Mouse (Mus musculus): Measurements from ENCODE around the gene Slc35e2. TPM values are rescaled to one million over a fixed set of nuclear protein-coding genes. Genes with fewer than 3 reads are reported as not detected.

Slc35e2 gene
- polyA plus RNA-seq (2021; fragmentation: Nextera tagmentation): 25.0 and 31.7 TPM in 2 replicates
- long read RNA-seq, experiment 1, full-length matches to known transcripts: 25 of 31 reads
- long read RNA-seq, experiment 1, partial matches to known transcripts: 0 of 31 reads
- long read RNA-seq, experiment 1, other reads (novel, unspliced or antisense): 6 of 31 reads
- long read RNA-seq, experiment 2, full-length matches to known transcripts: 3 of 11 reads
- long read RNA-seq, experiment 2, partial matches to known transcripts: 3 of 11 reads
- long read RNA-seq, experiment 2, other reads (novel, unspliced or antisense): 5 of 11 reads

GRCm38 (mm10) chr4:155601091-155601996 is at the start of gene Slc35e2:
Gene Slc35e2, plus strand, starts transcription at chr4:155601416.

GRCm38 (mm10) chr4:155561661-155562442 is 39.4 kb upstream of the Slc35e2 start, which contains the start of gene Nadk:
Gene Nadk, plus strand, starts transcription at chr4:155562378.

GRCm38 (mm10) chr4:155624338-155625291 is 23.4 kb downstream of the Slc35e2 start, which contains the start of gene Cdk11b:
Gene Cdk11b, plus strand, starts transcription at chr4:155624854.

GRCm38 (mm10) chr4:155645308-155645707 is 44.1 kb downstream of the Slc35e2 start, which contains the start of gene Gm10563:
Gene Gm10563, minus strand, starts transcription at chr4:155645408.

GRCm38 (mm10) chr4:155653086-155653450 is 51.9 kb downstream of the Slc35e2 start, which contains the start of gene Mmp23:
Gene Mmp23, minus strand, starts transcription at chr4:155653384.

GRCm38 (mm10) chr4:155668689-155669597 is 67.7 kb downstream of the Slc35e2 start, which contains the start of gene Mib2:
Gene Mib2, minus strand, starts transcription at chr4:155669198.

Other genes with a start within 250 kb of the Slc35e2 start
- gene Prkcz, start 240.1 kb upstream of the Slc35e2 start, polyA plus RNA-seq (2021; fragmentation: Nextera tagmentation): 135 and 154 TPM in 2 replicates
- 108 and 113 TPM in 2 replicates for gene Gabrd, start 203.3 kb upstream of the Slc35e2 start, polyA plus RNA-seq (2021; fragmentation: Nextera tagmentation)
- 6.5 and 9.3 TPM in 2 replicates for gene Cfap74, start 192.2 kb upstream of the Slc35e2 start, polyA plus RNA-seq (2021; fragmentation: Nextera tagmentation)
- 3.0 and 5.0 TPM in 2 replicates for gene Tmem52, start 132.3 kb upstream of the Slc35e2 start, polyA plus RNA-seq (2021; fragmentation: Nextera tagmentation)
- 1,449 and 1,717 TPM in 2 replicates for gene Gnb1, start 110.1 kb upstream of the Slc35e2 start, polyA plus RNA-seq (2021; fragmentation: Nextera tagmentation)
- gene Nadk, start 39.0 kb upstream of the Slc35e2 start, polyA plus RNA-seq (2021; fragmentation: Nextera tagmentation): 50.0 and 57.1 TPM in 2 replicates
- 42.7 and 48.3 TPM in 2 replicates for gene Cdk11b, start 23.4 kb downstream of the Slc35e2 start, polyA plus RNA-seq (2021; fragmentation: Nextera tagmentation)
- gene Gm10563, start 44.0 kb downstream of the Slc35e2 start, polyA plus RNA-seq (2021; fragmentation: Nextera tagmentation): not detected in 2 replicates
- gene Mmp23, start 52.0 kb downstream of the Slc35e2 start, polyA plus RNA-seq (2021; fragmentation: Nextera tagmentation): 0.69 and 1.4 TPM in 2 replicates
- 19.7 and 26.1 TPM in 2 replicates for gene Mib2, start 67.8 kb downstream of the Slc35e2 start, polyA plus RNA-seq (2021; fragmentation: Nextera tagmentation)
- gene Fndc10, start 92.9 kb downstream of the Slc35e2 start, polyA plus RNA-seq (2021; fragmentation: Nextera tagmentation): 11.4 and 23.4 TPM in 2 replicates
- gene Ssu72, start 103.4 kb downstream of the Slc35e2 start, polyA plus RNA-seq (2021; fragmentation: Nextera tagmentation): 228 and 240 TPM in 2 replicates
- gene Tmem240, start 133.4 kb downstream of the Slc35e2 start, polyA plus RNA-seq (2021; fragmentation: Nextera tagmentation): 3.6 and 7.2 TPM in 2 replicates
- gene Atad3a, start 159.7 kb downstream of the Slc35e2 start, polyA plus RNA-seq (2021; fragmentation: Nextera tagmentation): 25.7 TPM in 2 replicates
- 15.1 and 16.2 TPM in 2 replicates for gene Vwa1, start 173.3 kb downstream of the Slc35e2 start, polyA plus RNA-seq (2021; fragmentation: Nextera tagmentation)
- 10.4 and 10.7 TPM in 2 replicates for gene Tmem88b, start 184.5 kb downstream of the Slc35e2 start, polyA plus RNA-seq (2021; fragmentation: Nextera tagmentation)
- gene Ankrd65, start 189.0 kb downstream of the Slc35e2 start, polyA plus RNA-seq (2021; fragmentation: Nextera tagmentation): not detected in 2 replicates
- 391 and 409 TPM in 2 replicates for gene Mrpl20, start 201.5 kb downstream of the Slc35e2 start, polyA plus RNA-seq (2021; fragmentation: Nextera tagmentation)
- gene Ccnl2, start 211.1 kb downstream of the Slc35e2 start, polyA plus RNA-seq (2021; fragmentation: Nextera tagmentation): 19.6 and 23.2 TPM in 2 replicates
- gene Aurkaip1, start 229.9 kb downstream of the Slc35e2 start, polyA plus RNA-seq (2021; fragmentation: Nextera tagmentation): 248 and 249 TPM in 2 replicates
- 5.9 and 6.5 TPM in 2 replicates for gene Mxra8, start 238.3 kb downstream of the Slc35e2 start, polyA plus RNA-seq (2021; fragmentation: Nextera tagmentation)
- 5.4 and 6.3 TPM in 2 replicates for gene Dvl1, start 246.0 kb downstream of the Slc35e2 start, polyA plus RNA-seq (2021; fragmentation: Nextera tagmentation)

Measured in left cerebral cortex, adult 6 months (tissue).